Mouse (Mus musculus): ENCODE measurements around the gene 1110051M20Rik. TPM values are rescaled to one million over a fixed set of nuclear protein-coding genes. Genes with fewer than 3 reads are reported as not detected.
A peak's percentile ranks its signal among the peaks of the same experiment; 100 is the strongest.

The 1110051M20Rik gene
- polyA plus RNA-seq, 1 experiment from 2014 or later: 68.9 TPM

GRCm38 (mm10) chr2:91283972-91284371 lies 160.5 kb downstream of the 1110051M20Rik start:
- Histone ChIP-seq H3K36me3 (ENCODE audit: insufficient read depth, low read length) (no peaks in the 10 kb centered on the region), H3K9ac (replicated peaks; ENCODE audit: low read length) (no peak overlapping the region), H3K9me3 (ENCODE audit: low read length) (no peaks in the 10 kb centered on the region), H3K4me1 (ENCODE audit: insufficient read depth, low read length) (peaks cover 5% of the 10 kb centered on the region; the same call in 1 of the 2 replicates), H3K4me3 (ENCODE audit: low read length) (no peak overlapping the region), H3K27ac (ENCODE audit: low read length) (no peak overlapping the region), H3K4me2 (replicated peaks; ENCODE audit: low read depth, low read length) (no peak overlapping the region), H3K27me3 (ENCODE audit: insufficient read depth, low read length) (no peaks in the 10 kb centered on the region)
- 75% methylated on average over 3 of the region's 3 CpGs for WGBS
- no peak for ATAC-seq (ENCODE audit: low FRiP score, low TSS enrichment)

GRCm38 (mm10) chr2:91281366-91281765 lies 163.1 kb downstream of the 1110051M20Rik start:
- 42% methylated on average over 5 of the region's 5 CpGs for WGBS
- peak; percentile 55 for ATAC-seq (ENCODE audit: low FRiP score, low TSS enrichment)
- H3K27ac ChIP-seq (ENCODE audit: low read length): no peak overlapping the region

DNA sequence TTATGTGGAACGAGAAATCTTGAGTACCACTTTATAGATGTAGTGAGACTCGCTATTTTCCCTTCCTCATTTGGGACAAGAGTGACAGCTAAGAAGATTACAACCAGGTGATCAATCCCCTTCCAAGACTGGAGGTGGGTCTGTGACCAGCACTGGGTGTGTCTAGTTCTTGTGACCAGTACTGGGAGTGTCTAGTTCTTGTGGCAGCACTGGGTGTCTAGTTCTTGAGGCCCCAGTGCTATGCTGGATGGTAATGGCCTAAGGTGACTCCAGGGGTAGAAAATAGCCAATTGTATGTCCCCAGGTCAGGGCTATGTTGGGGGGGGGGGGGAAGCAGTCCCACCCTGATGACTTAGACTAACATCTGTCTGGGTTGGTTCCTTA lies 165.1 kb downstream of the 1110051M20Rik start:
- Histone ChIP-seq H3K9me3 (ENCODE audit: low read length) (no peaks in the 10 kb centered on the region), H3K27ac (ENCODE audit: low read length) (no peak overlapping the region)
- 72% methylated on average over 2 of the region's 2 CpGs for WGBS

More at GRCm38 (mm10) chr2:91281366-91281765, 163.1 kb downstream of the 1110051M20Rik start:
- H3K36me3 ChIP-seq (ENCODE audit: insufficient read depth, low read length): peaks cover 12% of the 10 kb centered on the region; the same call in 1 of the 2 replicates
- H3K4me1 ChIP-seq (ENCODE audit: insufficient read depth, low read length): peaks cover 5% of the 10 kb centered on the region; the same call in 1 of the 2 replicates
- no peaks in the 10 kb centered on the region for H3K9me3 ChIP-seq (ENCODE audit: low read length)
- H3K4me2 ChIP-seq (replicated peaks; ENCODE audit: low read depth, low read length): no peak overlapping the region
- no peak overlapping the region for H3K4me3 ChIP-seq (ENCODE audit: low read length)
- no peaks in the 10 kb centered on the region for H3K27me3 ChIP-seq (ENCODE audit: insufficient read depth, low read length)
- H3K9ac ChIP-seq (replicated peaks; ENCODE audit: low read length): no peak overlapping the region; the same call in 1 of the 2 replicates

DNA sequence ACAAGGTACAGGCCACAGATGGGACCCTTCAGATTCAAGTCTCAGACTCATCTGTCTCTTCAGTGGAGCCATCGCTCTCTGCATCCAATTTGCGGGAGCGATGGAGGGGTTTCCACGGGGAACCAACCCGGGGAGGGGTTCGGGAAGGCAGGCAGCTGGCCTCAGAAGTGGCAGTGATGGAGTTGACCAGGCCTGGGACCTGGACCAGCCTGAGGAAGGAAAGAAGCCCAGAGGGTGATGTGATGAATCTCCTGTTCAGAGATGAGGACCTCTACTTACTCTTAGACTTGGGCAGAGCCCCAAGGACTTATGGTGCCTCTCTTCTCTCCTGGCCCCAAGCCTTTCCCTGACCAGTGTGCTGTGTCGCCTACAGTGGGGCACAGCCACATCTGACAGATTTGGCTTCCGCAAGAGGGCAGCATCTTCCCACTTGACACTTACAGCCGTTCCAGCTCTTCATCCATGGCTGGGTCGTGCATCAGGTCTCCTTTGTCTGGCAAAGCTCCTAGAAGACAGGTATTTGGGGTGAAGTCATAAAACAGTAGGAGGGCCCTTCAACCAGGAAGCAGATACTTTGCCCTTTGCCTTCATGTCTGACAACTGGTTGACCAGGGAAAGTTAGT lies 165.6 kb downstream of the 1110051M20Rik start:
- Histone ChIP-seq H3K4me1 (ENCODE audit: insufficient read depth, low read length) (peaks cover 5% of the 10 kb centered on the region; the same call in 1 of the 2 replicates), H3K36me3 (ENCODE audit: insufficient read depth, low read length) (peaks cover 32% of the 10 kb centered on the region), H3K9ac (replicated peaks; ENCODE audit: low read length) (no peak overlapping the region), H3K27ac (ENCODE audit: low read length) (no peak overlapping the region), H3K9me3 (ENCODE audit: low read length) (no peaks in the 10 kb centered on the region), H3K4me3 (ENCODE audit: low read length) (no peak overlapping the region), H3K27me3 (ENCODE audit: insufficient read depth, low read length) (no peaks in the 10 kb centered on the region), H3K4me2 (replicated peaks; ENCODE audit: low read depth, low read length) (no peak overlapping the region)
- ATAC-seq (ENCODE audit: low FRiP score, low TSS enrichment): peak; percentile 68
- WGBS: 38% methylated on average over 10 of the region's 10 CpGs

More for the DNA sequence above, 165.1 kb downstream of the 1110051M20Rik start:
- Histone ChIP-seq H3K27me3 (ENCODE audit: insufficient read depth, low read length) (no peaks in the 10 kb centered on the region), H3K36me3 (ENCODE audit: insufficient read depth, low read length) (peaks cover 27% of the 10 kb centered on the region), H3K4me3 (ENCODE audit: low read length) (no peak overlapping the region), H3K9ac (replicated peaks; ENCODE audit: low read length) (no peak overlapping the region), H3K4me2 (replicated peaks; ENCODE audit: low read depth, low read length) (no peak overlapping the region), H3K4me1 (ENCODE audit: insufficient read depth, low read length) (peaks cover 5% of the 10 kb centered on the region; the same call in 1 of the 2 replicates)
- 0 out of 2 replicates have a peak, but pooled peaks have one; percentile 20 for ATAC-seq (ENCODE audit: low FRiP score, low TSS enrichment)

DNA sequence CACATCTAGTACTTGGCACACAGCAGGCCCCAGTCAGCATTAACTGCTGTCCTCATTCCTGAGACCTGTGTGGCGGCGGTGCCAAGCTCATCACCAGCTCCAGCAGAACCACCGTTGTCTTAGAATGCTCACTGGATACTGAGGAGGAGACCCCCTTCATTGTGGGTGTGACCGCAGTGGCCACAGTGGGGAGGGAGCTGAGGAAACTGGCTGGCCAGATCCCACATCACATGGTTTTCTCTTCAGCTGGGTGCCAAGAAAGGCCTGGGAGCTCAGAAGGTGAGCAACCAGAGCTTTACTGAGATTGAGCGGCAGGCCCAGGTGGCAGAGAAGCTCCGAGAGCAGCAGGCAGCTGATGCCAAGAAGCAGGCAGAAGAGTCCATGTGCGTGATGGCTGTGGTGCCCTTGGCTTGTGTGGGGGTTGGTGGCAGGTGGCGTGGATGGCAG lies 174.8 kb downstream of the 1110051M20Rik start:
- Histone ChIP-seq H3K9me3 (ENCODE audit: low read length) (no peaks in the 10 kb centered on the region), H3K9ac (replicated peaks; ENCODE audit: low read length) (no peak overlapping the region), H3K4me2 (replicated peaks; ENCODE audit: low read depth, low read length) (no peak overlapping the region), H3K4me1 (ENCODE audit: insufficient read depth, low read length) (peaks cover 9% of the 10 kb centered on the region), H3K4me3 (ENCODE audit: low read length) (no peak overlapping the region), H3K27me3 (ENCODE audit: insufficient read depth, low read length) (no peaks in the 10 kb centered on the region), H3K36me3 (ENCODE audit: insufficient read depth, low read length) (peaks cover 77% of the 10 kb centered on the region), H3K27ac (ENCODE audit: low read length) (no peak overlapping the region)
- no peak for ATAC-seq (ENCODE audit: low FRiP score, low TSS enrichment)
- 96% methylated on average over 8 of the region's 8 CpGs for WGBS

DNA sequence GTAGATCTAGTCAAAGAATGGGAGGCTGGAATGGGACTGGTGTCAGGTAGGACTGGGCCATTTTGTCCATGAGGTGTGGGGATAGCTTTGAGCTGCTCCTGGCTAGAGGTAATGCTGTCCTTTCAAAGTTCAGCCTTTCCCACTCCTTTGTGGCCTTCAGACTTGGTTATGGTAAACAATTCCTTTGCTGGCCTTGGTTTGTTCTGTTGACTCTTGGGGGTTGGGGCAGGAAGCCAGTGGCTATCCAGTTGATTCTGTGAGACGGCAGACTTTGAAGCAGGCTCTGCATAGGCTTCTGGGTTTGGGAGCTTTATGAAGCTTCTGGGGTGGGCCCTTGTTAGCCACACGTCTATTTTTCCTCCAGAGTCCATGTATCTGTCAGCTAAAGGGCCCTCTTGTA lies 175.8 kb downstream of the 1110051M20Rik start:
- no peak overlapping the region for H3K9ac ChIP-seq (replicated peaks; ENCODE audit: low read length)
- H3K4me1 ChIP-seq (ENCODE audit: insufficient read depth, low read length): peaks cover 19% of the 10 kb centered on the region
- no peak overlapping the region for H3K27ac ChIP-seq (ENCODE audit: low read length)
- H3K9me3 ChIP-seq (ENCODE audit: low read length): no peaks in the 10 kb centered on the region
- WGBS: 81% methylated on average over 2 of the region's 2 CpGs
- ATAC-seq (ENCODE audit: low FRiP score, low TSS enrichment): no peak
- no peaks in the 10 kb centered on the region for H3K27me3 ChIP-seq (ENCODE audit: insufficient read depth, low read length)
- no peak overlapping the region for H3K4me2 ChIP-seq (replicated peaks; ENCODE audit: low read depth, low read length)
- no peak overlapping the region for H3K4me3 ChIP-seq (ENCODE audit: low read length)
- H3K36me3 ChIP-seq (ENCODE audit: insufficient read depth, low read length): peaks cover 67% of the 10 kb centered on the region

- H3K9me3 ChIP-seq (ENCODE audit: low read length): no peaks in the 10 kb centered on the region
- H3K27ac ChIP-seq (ENCODE audit: low read length): no peak overlapping the region
- WGBS: 97% methylated on average over 3 of the region's 3 CpGs
- H3K4me3 ChIP-seq (ENCODE audit: low read length): no peak overlapping the region
- no peak for ATAC-seq (ENCODE audit: low FRiP score, low TSS enrichment)
- peaks cover 63% of the 10 kb centered on the region for H3K36me3 ChIP-seq (ENCODE audit: insufficient read depth, low read length)
- no peak overlapping the region for H3K4me2 ChIP-seq (replicated peaks; ENCODE audit: low read depth, low read length)
- no peak overlapping the region for H3K9ac ChIP-seq (replicated peaks; ENCODE audit: low read length)
- no peaks in the 10 kb centered on the region for H3K27me3 ChIP-seq (ENCODE audit: insufficient read depth, low read length)
- H3K4me1 ChIP-seq (ENCODE audit: insufficient read depth, low read length): peaks cover 19% of the 10 kb centered on the region
Measured at GRCm38 (mm10) chr2:91268042-91268441, 176.5 kb downstream of the 1110051M20Rik start.

GRCm38 (mm10) chr2:91264711-91265681 lies 179.5 kb downstream of the 1110051M20Rik start, which contains the start of gene Arfgap2:
Gene Arfgap2 (plus strand): TSS chr2:91264974.
- Histone ChIP-seq H3K4me2 (replicated peaks; ENCODE audit: low read depth, low read length) (peak within 1 kb of the TSS; percentile 93), H3K4me3 (ENCODE audit: low read length) (peak within 1 kb of the TSS; percentile 90), H3K36me3 (ENCODE audit: insufficient read depth, low read length) (peaks cover 40% of the 10 kb centered on the region), H3K9ac (replicated peaks; ENCODE audit: low read length) (peak within 1 kb of the TSS; percentile 92), H3K4me1 (ENCODE audit: insufficient read depth, low read length) (peaks cover 19% of the 10 kb centered on the region), H3K27me3 (ENCODE audit: insufficient read depth, low read length) (no peaks in the 10 kb centered on the region), H3K9me3 (ENCODE audit: low read length) (no peaks in the 10 kb centered on the region), H3K27ac (ENCODE audit: low read length) (peak within 1 kb of the TSS; percentile 95)
- WGBS: under 1% methylated on average over 72 of the region's 72 CpGs
- peak; percentile 99 for ATAC-seq (ENCODE audit: low FRiP score, low TSS enrichment)

DNA sequence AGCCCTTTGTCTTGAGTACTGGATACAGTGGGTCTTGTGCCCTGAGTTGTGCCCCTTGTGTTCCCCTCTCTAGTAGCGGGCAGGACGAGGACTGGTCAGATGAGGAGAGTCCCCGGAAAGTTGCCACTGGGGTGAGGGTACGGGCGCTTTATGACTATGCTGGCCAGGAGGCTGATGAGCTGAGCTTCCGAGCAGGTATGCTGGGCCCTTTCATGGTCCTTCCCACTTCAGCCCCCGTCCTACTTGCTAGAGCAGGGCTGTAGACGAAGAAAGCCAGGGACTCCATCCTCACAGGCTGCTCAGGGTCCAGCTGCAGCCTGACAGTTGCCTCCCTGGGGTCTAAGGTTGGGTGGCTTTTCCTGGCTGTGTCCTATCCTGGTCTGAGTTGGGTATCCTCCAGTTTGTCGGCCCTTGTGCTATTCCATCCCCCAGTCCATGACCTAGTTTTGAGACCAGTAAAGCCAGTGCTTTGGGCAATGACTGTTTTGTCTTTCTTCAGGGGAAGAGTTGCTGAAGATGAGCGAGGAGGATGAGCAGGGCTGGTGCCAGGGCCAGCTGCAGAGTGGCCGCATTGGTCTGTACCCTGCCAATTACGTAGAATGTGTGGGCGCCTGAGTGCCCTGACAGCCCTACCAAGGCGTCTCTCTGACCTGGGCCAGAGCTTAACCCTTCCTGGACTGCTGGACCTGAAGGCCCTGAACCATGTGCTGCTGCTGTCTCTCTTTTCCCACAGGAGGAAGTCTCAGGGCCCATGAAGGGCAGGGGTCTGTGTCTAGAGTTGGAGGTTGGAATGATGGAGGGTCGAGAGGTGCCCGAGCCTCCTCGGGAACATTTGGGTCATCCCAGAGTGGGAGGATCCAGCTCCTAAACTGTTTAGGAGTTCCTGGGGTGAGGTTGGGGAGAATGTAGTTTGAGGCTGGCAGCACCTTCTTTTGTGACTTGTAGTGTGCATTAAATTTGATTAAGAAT lies 180.5 kb downstream of the 1110051M20Rik start:
- peak overlapping the region; percentile 92 for H3K9ac ChIP-seq (replicated peaks; ENCODE audit: low read length)
- 77% methylated on average over 17 of the region's 17 CpGs for WGBS
- peak overlapping the region; percentile 92 for H3K27ac ChIP-seq (ENCODE audit: low read length)
- no peaks in the 10 kb centered on the region for H3K9me3 ChIP-seq (ENCODE audit: low read length)
- no peaks in the 10 kb centered on the region for H3K27me3 ChIP-seq (ENCODE audit: insufficient read depth, low read length)
- H3K4me3 ChIP-seq (ENCODE audit: low read length): peak overlapping the region; percentile 90
- H3K36me3 ChIP-seq (ENCODE audit: insufficient read depth, low read length): peaks cover 30% of the 10 kb centered on the region
- H3K4me2 ChIP-seq (replicated peaks; ENCODE audit: low read depth, low read length): peak overlapping the region; percentile 55
- 0 out of 2 replicates have a peak, but pooled peaks have one; percentile 0 for ATAC-seq (ENCODE audit: low FRiP score, low TSS enrichment)
- H3K4me1 ChIP-seq (ENCODE audit: insufficient read depth, low read length): peaks cover 19% of the 10 kb centered on the region

Data from kidney, embryonic 16.5 days (tissue).